Mouse (Mus musculus): Measurements from ENCODE around the gene Rxrg.

DNA sequence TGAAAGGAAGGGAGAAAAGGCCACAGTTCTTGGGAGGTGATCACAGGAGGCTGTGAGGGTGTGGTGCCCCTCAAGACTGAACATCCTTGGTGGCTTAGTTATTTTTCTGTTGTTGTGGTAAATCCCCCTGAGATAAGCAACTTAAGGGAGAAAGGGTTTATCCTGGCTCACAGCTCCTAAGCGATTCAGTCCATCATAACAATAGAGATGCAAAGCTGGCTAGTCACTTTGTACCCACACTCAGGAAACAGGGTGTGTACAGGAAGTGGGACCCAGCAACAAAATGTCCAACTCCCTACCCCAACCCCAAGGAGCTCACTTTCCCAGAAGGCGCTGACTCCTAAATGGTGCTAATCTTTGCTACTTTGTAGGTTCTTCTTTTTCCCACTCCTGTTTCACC, 54.2 kb downstream of the Rxrg start:
- TF ChIP-seq CTCF (conservative IDR thresholded peaks at IDR 0.05; ENCODE audit: low read length) = no peak
- TF ChIP-seq NANOG (IDR thresholded peaks at IDR 0.05; ENCODE audit: borderline replicate concordance, low read length) = no peak
